Mouse (Mus musculus): ENCODE results near the gene Nfe2l1.

The Nfe2l1 gene

DNA sequence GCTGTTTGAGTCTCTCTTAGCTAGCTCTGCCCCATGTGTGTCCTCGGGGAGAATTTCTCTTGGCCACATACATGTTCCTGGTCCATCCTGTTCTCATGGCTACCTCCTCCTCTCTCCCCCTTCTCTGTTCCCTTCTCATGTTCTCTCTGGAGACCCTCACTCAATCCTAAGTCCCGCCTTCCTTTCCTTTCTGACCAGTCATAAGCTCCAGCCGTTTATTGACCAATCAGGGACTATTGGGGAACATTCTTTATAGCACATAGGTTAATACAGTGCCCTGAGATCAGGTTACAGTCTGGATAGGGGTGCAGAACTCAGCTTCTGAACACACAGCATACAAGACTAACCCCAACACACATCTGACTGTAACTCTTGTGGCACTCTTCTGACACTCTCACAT lies 17.5 kb upstream of the Nfe2l1 start:
- no peak for DNase-seq (ENCODE audit: extremely low read depth, low read depth)

GRCm38 (mm10) chr11:96843627-96844026 lies 13.9 kb upstream of the Nfe2l1 start:
- DNase-seq (ENCODE audit: extremely low read depth, low read depth), result no peak

GRCm38 (mm10) chr11:96840290-96840689 lies 10.5 kb upstream of the Nfe2l1 start:
- no peak for DNase-seq (ENCODE audit: extremely low read depth, low read depth)

DNA sequence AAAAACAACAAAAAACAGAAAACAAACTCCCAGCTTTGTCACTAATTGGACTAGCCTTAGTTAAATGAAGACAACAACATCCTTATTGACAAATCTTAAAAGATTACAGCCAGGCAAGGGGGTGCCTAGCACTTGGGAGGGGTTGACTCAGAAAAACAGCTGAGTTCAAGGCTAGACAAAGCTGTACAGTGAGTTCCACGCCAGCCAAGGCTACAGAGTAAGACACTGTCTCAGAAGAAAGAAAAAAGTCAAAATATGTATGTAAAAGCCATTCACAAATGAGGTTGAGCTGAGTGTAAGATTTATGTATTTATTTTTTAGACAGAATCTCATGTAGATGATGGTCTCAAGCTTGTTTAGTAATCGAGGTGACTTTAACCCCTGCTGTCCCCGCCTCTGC lies 10.1 kb upstream of the Nfe2l1 start:
- DNase-seq (ENCODE audit: extremely low read depth, low read depth), result no peak

DNA sequence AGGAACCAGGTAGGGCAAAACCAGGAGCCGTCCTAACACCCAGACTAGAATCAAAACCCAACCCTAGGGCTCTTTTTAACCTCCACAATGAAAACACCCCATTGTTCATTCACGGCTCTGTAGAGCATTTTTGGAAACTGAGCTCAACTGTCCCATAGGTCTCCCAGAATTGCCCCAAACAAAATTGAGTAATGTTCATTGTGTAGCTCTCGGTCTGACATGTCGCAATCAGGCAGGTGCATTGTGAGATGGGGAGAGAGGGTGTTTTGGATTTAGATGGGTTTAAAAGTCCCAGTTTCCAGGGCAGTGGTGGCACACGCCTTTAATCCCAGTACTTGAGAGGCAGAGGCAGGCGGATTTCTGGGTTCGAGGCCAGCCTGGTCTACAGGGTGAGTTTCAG lies 9.7 kb upstream of the Nfe2l1 start:
- no peak for DNase-seq (ENCODE audit: extremely low read depth, low read depth)

DNA sequence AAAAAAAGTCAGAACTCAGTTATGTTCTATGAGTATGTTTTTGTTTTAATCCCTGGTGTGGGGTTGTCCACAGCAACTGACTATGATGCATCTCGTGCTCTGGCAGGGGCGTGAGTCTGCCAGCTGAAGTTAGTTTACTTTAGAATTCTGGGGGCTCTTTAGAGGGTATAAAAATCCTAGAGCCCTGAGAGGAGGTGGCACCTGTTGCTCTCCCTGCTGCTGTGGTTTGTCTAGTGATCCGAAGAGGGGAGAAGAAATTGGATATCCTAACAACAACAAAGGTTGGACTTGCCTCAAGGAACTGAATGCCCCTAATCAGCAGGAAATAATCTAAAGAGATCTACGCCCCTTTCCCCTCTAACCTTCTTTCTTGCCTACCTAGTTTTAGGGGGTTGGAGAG lies 8.6 kb upstream of the Nfe2l1 start:
- no peak for DNase-seq (ENCODE audit: extremely low read depth, low read depth)

- DNase-seq (ENCODE audit: extremely low read depth, low read depth), result no peak
Observed at GRCm38 (mm10) chr11:96837298-96837697, 7.5 kb upstream of the Nfe2l1 start.

DNA sequence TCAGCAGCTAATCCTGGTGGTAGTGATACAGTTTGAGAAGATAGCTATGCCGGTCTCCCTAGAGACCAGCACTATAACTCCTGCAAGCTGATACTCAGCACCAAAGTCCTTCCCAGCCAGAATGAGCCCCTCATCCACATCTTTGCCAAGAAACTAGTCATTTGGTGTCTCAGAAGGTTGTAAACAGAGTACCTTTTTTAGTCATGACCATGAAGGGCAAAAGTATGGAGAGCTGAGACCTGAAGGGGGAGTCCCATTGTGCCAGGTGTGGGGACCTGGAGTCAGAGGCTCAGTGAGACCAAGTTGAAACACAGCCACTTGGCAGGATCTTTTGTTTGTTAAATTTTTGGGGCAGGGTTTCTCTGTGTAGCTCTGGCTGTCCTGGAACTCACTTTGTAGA lies 4.4 kb upstream of the Nfe2l1 start:
- DNase-seq (ENCODE audit: extremely low read depth, low read depth), result no peak

GRCm38 (mm10) chr11:96832973-96833372 lies 3.2 kb upstream of the Nfe2l1 start:
- DNase-seq (ENCODE audit: extremely low read depth, low read depth), result no peak

GRCm38 (mm10) chr11:96832541-96832940 lies 2.8 kb upstream of the Nfe2l1 start:
- no peak for DNase-seq (ENCODE audit: extremely low read depth, low read depth)

DNA sequence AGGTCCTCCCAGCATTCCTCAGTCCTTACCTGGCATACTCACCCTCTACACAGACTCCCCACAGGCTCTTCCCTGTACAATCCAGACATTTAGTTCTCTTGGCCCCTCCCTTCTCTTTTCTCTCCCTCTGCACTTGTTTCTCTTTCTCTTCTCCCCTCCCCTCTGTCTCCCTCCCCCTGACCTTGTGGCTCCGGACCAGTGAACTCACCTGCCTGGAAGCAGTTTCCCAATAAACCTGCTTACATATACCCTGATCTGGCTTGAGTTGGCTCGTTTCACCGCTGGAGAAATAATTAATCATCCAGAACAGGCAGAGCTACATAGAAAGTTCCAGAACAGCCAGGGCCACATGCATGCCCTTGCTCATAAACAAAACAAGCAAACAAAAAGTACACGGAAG lies 1.7 kb upstream of the Nfe2l1 start:
- no peak for DNase-seq (ENCODE audit: extremely low read depth, low read depth)

- no peak for DNase-seq (ENCODE audit: extremely low read depth, low read depth)
Observed at GRCm38 (mm10) chr11:96830539-96831216, 910 bp upstream of the Nfe2l1 start.

DNA sequence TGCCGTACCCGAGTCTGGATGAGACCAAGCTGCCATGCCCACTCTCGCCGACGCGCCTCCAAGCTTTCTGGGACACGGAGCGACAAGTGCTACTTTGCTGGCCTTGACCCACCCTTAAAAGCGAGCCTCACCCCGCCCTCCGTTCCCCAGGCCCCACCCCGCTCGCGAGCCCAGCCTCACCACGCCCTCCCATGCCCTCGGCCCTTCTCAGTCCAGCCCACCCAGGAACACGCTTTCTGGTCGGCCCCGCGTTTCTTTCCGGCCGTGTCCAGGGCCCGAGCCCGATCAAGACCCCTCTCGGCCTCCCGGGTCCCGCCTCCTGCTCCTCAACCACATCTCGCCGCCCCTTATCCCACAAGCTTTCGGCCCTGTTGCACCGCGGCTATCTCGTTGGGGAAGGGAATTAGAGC lies 360 bp downstream of the Nfe2l1 start:
- peak; percentile 56 for DNase-seq (ENCODE audit: extremely low read depth, low read depth)

DNA sequence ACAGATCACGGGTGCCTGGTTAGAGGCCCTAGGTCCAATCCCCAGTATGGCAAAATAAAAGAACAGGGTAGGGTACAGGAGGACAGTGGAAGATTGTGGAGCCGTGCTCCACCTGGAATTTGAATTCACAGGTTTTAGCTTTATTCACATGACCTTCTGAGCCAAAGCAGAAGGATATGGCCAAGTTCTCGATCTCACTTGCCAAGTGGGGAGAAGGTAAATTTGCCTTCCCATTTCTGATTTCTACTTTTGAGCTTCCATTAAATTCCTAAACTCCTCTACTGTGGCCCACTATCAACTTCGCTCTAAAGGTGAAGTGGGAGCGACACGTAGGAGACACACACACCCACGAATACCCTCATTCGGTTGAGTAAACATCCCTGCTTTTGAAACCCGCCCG lies 887 bp downstream of the Nfe2l1 start:
- no peak for DNase-seq (ENCODE audit: extremely low read depth, low read depth)

DNA sequence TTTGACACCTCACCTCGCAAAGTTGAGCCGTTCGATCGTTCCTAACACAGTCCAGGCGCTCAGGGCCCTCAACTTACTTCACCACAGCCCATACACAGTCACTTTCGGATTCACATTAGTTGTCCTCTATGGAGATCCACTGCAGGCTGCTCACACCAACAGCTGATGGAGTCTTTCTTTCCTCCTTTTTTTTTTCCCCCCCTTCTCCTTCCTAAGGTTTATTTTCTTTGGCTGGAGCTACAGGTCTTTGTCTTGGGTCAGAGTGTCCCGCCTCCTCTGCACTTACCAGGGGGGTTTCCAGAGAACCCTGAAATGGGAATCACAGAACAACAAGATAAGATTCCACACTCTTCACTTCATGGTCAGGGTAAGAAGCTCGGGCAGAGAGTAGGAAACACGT lies 1.9 kb downstream of the Nfe2l1 start:
- DNase-seq (ENCODE audit: extremely low read depth, low read depth), result no peak

- DNase-seq (ENCODE audit: extremely low read depth, low read depth), result no peak
Observed at GRCm38 (mm10) chr11:96827062-96827581, 2.6 kb downstream of the Nfe2l1 start.

DNA sequence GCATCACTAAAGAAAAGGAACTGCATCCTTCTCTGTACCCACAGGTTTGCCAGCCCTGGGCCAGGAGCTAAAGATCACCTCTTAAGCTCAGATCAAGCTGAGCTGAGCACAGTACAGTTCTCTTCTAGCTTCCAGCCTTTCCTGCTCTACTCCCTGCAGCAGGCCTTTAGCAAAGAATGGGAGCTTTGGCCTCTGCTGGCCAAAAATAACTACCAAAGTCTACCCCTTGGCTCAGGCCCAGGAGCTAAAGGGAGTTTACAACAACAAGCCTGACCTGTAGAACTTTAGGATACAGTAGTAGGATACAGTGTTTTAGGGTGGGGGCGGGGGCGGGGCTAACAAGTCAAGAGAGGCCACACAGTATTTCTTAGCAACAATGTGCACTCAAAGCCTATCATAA lies 3.3 kb downstream of the Nfe2l1 start:
- DNase-seq (ENCODE audit: extremely low read depth, low read depth), result no peak

- no peak for DNase-seq (ENCODE audit: extremely low read depth, low read depth)
Observed at GRCm38 (mm10) chr11:96824783-96825495, 4.8 kb downstream of the Nfe2l1 start.

DNA sequence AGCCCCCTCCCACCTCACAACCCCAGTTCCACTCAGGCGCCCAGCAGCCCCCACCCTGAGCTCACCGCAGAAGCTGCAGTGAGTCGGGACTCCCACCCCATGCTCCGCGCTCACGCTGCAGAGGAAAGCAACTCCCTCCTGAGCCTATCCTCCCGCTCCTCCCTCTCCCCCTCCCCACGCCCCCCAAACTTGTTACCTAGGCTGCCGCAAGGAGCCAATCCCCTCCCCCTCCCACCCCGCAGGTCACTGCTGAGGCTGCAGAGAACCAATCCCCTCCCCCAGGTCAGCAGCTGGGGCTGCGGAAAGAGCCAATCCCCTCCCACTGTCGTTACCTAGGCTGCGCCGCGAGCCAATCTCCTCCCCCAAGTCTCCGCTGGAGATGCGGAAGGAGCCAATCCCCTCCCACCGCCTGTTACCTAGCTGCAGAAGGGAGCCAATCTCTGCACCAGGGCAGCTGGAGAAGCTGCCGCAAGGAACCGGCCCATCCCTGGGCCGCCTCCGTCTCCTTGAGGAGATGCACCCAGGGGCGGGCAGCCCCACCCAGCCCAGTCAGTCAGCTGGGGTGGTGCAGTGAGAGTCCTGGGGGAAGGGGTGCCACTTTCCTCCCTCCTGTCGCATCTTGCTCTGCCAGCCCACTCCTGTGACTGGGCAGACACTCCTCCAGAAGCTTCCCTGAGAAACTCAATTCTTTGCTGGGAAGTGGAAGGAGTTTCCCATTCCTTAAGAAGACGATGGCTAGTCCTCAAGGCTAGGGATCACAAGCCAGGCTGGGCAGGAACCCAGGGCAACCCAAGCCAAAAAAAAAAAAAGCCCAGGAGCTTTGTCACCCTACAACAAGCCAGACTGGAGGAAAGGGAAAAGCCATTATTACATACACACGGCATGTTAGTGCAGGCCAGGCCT lies 5.6 kb downstream of the Nfe2l1 start:
- DNase-seq (ENCODE audit: extremely low read depth, low read depth), result peak; percentile 88

- DNase-seq (ENCODE audit: extremely low read depth, low read depth), result no peak
Observed at GRCm38 (mm10) chr11:96823471-96823837, 6.3 kb downstream of the Nfe2l1 start.

DNA sequence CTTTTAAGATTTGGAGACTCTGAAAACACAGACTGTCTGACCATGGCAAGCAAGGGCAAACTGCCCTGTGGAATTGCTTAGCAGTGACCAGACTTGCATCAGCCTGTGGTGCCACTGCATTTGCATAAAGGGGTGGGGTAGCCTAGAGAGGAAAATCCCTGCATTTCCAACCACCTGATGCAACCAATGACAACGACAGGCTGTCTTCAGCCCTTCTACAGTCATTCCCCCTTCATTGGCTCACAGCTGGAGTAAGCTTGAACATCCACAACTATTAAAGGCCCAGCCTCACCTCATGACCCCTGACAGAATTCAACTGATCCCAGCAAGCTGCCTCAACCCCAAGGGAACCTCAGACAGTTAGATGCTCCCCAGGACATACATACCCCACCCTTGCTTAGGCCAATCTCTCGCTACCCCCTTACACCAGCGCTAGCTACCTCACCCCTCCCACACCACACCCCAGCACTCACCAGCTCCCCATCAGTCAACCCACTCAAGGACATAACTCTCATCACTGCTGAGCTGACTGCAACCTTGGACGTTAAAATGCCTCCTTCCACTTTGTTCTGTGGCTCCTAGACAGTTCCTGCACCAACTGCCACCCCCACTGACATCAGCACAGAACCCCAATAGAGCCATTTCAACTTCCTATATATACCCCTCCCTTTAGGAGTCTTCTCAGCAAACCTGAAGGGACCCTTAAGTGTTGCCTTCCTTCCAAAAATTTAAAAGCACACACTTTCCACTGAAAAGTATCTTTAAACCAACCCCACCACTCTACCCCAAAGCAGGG lies 6.9 kb downstream of the Nfe2l1 start:
- DNase-seq (ENCODE audit: extremely low read depth, low read depth), result peak; percentile 26

Measured in MEL-GATA-1-ER (cell line).